Mouse (Mus musculus): ENCODE measurements around the gene Gm43720. TPM values are rescaled to one million over a fixed set of nuclear protein-coding genes. Genes with fewer than 3 reads are reported as not detected.
A peak's percentile ranks its signal among the peaks of the same experiment; 100 is the strongest.

Gene Gm43720
- polyA plus RNA-seq, 2 experiments: 0.01 TPM; not detected in 1

- ATAC-seq (ENCODE audit: insufficient read depth) (no peak), DNase-seq (ENCODE audit: low read depth in 3 of 3, low spot score in 3 of 3) (no peak)
- no peaks in the 10 kb centered on the region for H3K36me3 ChIP-seq (replicated peaks; ENCODE audit: control insufficient read depth, insufficient read depth, low read depth)
- TF ChIP-seq EP300 (IDR thresholded peaks at IDR 0.05; ENCODE audit: low read depth) (no peak), CTCF (IDR thresholded peaks at IDR 0.05; ENCODE audit: low read depth) (no peak)
- H3K4me1 ChIP-seq (replicated peaks; ENCODE audit: control insufficient read depth in 2 of 2, insufficient read depth in 2 of 2, low read length in 1 of 2): peaks cover 0 to 6% of the 10 kb centered on the region in 2 experiments; a peak in 3 of 4 replicates
- 51% methylated on average over 4 of the region's 4 CpGs for WGBS (ENCODE audit: insufficient replicate concordance)
- H3K27me3 ChIP-seq (ENCODE audit: control insufficient read depth, insufficient read depth, low read length): peaks cover 17% of the 10 kb centered on the region
- H3K4me3 ChIP-seq (ENCODE audit: insufficient read depth in 1 of 2, low read depth in 2 of 2, low read length in 2 of 2): no peak overlapping the region
- H3K9ac ChIP-seq (replicated peaks): no peak overlapping the region
- no peak overlapping the region for H3K4me2 ChIP-seq (ENCODE audit: low read depth)
- no peak overlapping the region for H3K27ac ChIP-seq
- no peaks in the 10 kb centered on the region for H3K9me3 ChIP-seq (ENCODE audit: control insufficient read depth, low read length)
Observed at GRCm38 (mm10) chr5:138268980-138269379, 10.8 kb downstream of the Gm43720 start.

DNA sequence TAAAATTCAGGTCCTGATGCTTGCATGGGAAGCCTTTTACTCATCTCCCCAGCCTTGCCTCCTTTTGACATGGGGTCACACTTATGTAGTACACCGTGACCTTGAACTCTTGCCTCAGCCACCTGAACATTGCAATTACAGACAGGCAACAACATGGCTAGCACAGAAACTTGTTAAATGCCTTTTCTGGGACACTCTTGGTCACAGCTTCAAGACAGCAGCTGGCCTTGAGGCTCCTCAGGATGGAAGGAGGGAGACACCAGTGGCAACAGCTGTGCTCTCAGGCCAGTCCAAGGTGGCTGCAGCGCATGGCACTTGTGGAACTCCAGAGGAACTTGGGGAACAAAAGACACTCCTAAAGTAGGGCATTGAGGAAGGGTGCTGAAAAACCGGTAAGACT lies 12.6 kb downstream of the Gm43720 start:
- Histone ChIP-seq H3K9ac (replicated peaks) (no peak overlapping the region), H3K4me1 (replicated peaks; ENCODE audit: control insufficient read depth in 2 of 2, insufficient read depth in 2 of 2, low read length in 1 of 2) (peaks cover 0 to 16% of the 10 kb centered on the region in 2 experiments; a peak in 3 of 4 replicates), H3K27ac (no peak overlapping the region), H3K9me3 (ENCODE audit: control insufficient read depth, low read length) (no peaks in the 10 kb centered on the region), H3K27me3 (ENCODE audit: control insufficient read depth, insufficient read depth, low read length) (peaks cover 1% of the 10 kb centered on the region; the same call in 1 of the 2 replicates), H3K4me3 (ENCODE audit: insufficient read depth in 1 of 2, low read depth in 2 of 2, low read length in 2 of 2) (no peak overlapping the region), H3K36me3 (replicated peaks; ENCODE audit: control insufficient read depth, insufficient read depth, low read depth) (no peaks in the 10 kb centered on the region; the same call in 1 of the 2 replicates), H3K4me2 (ENCODE audit: low read depth) (no peak overlapping the region)
- DNase-seq (ENCODE audit: low read depth in 3 of 3, low spot score in 3 of 3) (no peak), ATAC-seq (ENCODE audit: insufficient read depth) (no peak)
- 78% methylated on average over 3 of the region's 3 CpGs for WGBS (ENCODE audit: insufficient replicate concordance)
- TF ChIP-seq CTCF (IDR thresholded peaks at IDR 0.05; ENCODE audit: low read depth) (no peak), EP300 (IDR thresholded peaks at IDR 0.05; ENCODE audit: low read depth) (no peak)

DNA sequence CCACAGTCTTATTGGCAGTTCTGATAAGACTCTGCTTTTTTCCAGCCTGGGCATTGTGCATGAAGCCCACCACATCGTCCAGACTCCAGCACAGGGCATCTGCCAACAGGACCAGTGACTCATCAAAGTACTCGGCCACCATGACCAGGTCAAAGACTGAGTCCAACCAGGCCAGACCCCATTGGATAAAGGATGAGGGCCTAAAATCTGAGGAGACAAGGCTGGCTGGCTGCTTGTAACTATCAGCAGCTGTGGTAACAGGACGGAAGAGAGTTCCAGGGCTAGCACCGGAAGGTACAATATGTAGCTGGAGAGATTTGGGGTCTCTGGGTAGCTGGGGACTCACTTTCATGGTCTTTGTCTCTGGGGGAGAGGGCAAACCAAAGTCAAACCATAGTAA lies 14.0 kb downstream of the Gm43720 start:
- Histone ChIP-seq H3K27me3 (ENCODE audit: control insufficient read depth, insufficient read depth, low read length) (no peaks in the 10 kb centered on the region; the same call in 1 of the 2 replicates), H3K9ac (replicated peaks) (no peak overlapping the region), H3K4me2 (ENCODE audit: low read depth) (no peak overlapping the region), H3K4me3 (ENCODE audit: insufficient read depth in 1 of 2, low read depth in 2 of 2, low read length in 2 of 2) (no peak overlapping the region), H3K4me1 (replicated peaks; ENCODE audit: control insufficient read depth in 2 of 2, insufficient read depth in 2 of 2, low read length in 1 of 2) (peaks cover 2 to 25% of the 10 kb centered on the region in 2 experiments), H3K36me3 (replicated peaks; ENCODE audit: control insufficient read depth, insufficient read depth, low read depth) (no peaks in the 10 kb centered on the region; the same call in 1 of the 2 replicates), H3K9me3 (ENCODE audit: control insufficient read depth, low read length) (no peaks in the 10 kb centered on the region), H3K27ac (no peak overlapping the region)
- ATAC-seq (ENCODE audit: insufficient read depth) (no peak), DNase-seq (ENCODE audit: low read depth in 3 of 3, low spot score in 3 of 3) (no peak)
- WGBS (ENCODE audit: insufficient replicate concordance): 76% methylated on average over 4 of the region's 4 CpGs
- no peak for TF ChIP-seq CTCF (IDR thresholded peaks at IDR 0.05; ENCODE audit: low read depth)
- no peak for TF ChIP-seq EP300 (IDR thresholded peaks at IDR 0.05; ENCODE audit: low read depth)

GRCm38 (mm10) chr5:138264207-138264578 lies 15.6 kb downstream of the Gm43720 start:
- H3K4me3 ChIP-seq (ENCODE audit: insufficient read depth in 1 of 2, low read depth in 2 of 2, low read length in 2 of 2): peak overlapping the region; percentile 84 to 86
- 8% methylated on average over 6 of the region's 6 CpGs for WGBS (ENCODE audit: insufficient replicate concordance)
- H3K4me1 ChIP-seq (replicated peaks; ENCODE audit: control insufficient read depth in 2 of 2, insufficient read depth in 2 of 2, low read length in 1 of 2): peaks cover 7 to 36% of the 10 kb centered on the region in 2 experiments
- peak overlapping the region; percentile 93 for H3K9ac ChIP-seq (replicated peaks)
- no peak for DNase-seq (ENCODE audit: low read depth in 3 of 3, low spot score in 3 of 3)
- H3K9me3 ChIP-seq (ENCODE audit: control insufficient read depth, low read length): no peaks in the 10 kb centered on the region
- no peak for TF ChIP-seq EP300 (IDR thresholded peaks at IDR 0.05; ENCODE audit: low read depth)
- no peak for TF ChIP-seq CTCF (IDR thresholded peaks at IDR 0.05; ENCODE audit: low read depth)
- H3K4me2 ChIP-seq (ENCODE audit: low read depth): peak overlapping the region; percentile 89
- H3K27me3 ChIP-seq (ENCODE audit: control insufficient read depth, insufficient read depth, low read length): no peaks in the 10 kb centered on the region
- peaks cover 3% of the 10 kb centered on the region for H3K36me3 ChIP-seq (replicated peaks; ENCODE audit: control insufficient read depth, insufficient read depth, low read depth)
- no peak for ATAC-seq (ENCODE audit: insufficient read depth)
- H3K27ac ChIP-seq: no peak overlapping the region

DNA sequence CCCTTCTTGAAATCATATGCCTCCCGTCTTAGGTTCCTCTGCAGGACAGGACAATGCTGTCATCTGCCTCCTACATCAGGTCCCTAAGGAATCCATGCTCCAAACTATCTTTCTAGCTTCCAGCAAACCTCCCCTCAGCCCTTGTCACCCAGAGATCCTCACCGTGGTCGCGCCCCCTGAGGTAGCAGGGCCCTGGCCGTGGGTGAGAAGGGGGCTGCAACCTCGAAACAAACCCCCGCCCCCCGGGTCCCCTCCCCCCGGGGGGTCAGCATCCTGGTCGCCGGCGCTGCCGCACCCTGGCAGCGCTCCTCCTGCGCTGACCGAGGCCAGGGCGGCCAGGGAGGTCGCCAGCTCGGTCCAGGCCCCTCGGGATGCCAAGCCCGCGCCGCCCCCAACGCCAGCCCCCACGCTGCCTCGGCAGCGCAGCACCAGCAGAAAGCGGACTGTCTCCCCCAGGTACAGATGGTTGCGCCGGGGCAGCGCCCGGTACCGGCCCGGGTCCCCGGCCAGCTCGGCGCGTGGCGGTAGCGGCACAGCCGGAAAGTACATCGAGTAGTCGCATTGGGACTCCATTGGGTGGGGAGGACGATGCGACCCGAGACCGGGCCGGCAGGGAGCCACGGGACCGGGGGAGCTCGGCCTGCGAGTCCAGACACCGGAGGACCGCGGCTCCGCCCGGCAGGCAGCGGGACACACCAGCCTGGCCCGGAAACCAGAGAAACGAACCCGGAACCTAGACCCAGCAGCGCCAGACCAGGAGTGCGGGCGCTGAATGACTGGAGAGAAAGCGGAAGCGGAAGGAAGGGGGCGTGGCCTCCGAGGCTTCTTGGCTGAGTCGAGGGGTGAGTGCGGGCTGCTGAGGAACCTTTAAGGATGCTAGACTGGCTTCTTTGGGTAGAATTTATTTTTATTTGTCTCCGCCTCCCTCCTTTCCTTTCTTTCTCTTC lies 16.2 kb downstream of the Gm43720 start, which contains the start of gene BC037034:
Gene BC037034 (minus strand): TSS at position 774 of the 947 bp plus-strand sequence.
- 0 out of 2 replicates have a peak, but pooled peaks have one; percentile 14 for TF ChIP-seq EP300 (IDR thresholded peaks at IDR 0.05; ENCODE audit: low read depth)
- TF ChIP-seq CTCF (IDR thresholded peaks at IDR 0.05; ENCODE audit: low read depth): 0 out of 2 replicates have a peak, but pooled peaks have one; percentile 8
- DNase-seq (ENCODE audit: low read depth in 3 of 3, low spot score in 3 of 3) (peak; percentile 80 to 83 (median 80)), ATAC-seq (ENCODE audit: insufficient read depth) (peak; percentile 82)
- peak within 1 kb of the TSS; percentile 89 for H3K4me2 ChIP-seq (ENCODE audit: low read depth)
- H3K9me3 ChIP-seq (ENCODE audit: control insufficient read depth, low read length): no peaks in the 10 kb centered on the region
- peak within 1 kb of the TSS; percentile 84 to 86 for H3K4me3 ChIP-seq (ENCODE audit: insufficient read depth in 1 of 2, low read depth in 2 of 2, low read length in 2 of 2)
- peak within 1 kb of the TSS; percentile 30 for H3K27ac ChIP-seq
- H3K9ac ChIP-seq (replicated peaks): peak within 1 kb of the TSS; percentile 93
- peaks cover 8 to 38% of the 10 kb centered on the region in 2 experiments for H3K4me1 ChIP-seq (replicated peaks; ENCODE audit: control insufficient read depth in 2 of 2, insufficient read depth in 2 of 2, low read length in 1 of 2)
- WGBS (ENCODE audit: insufficient replicate concordance): 2% methylated on average over 71 of the region's 71 CpGs
- H3K36me3 ChIP-seq (replicated peaks; ENCODE audit: control insufficient read depth, insufficient read depth, low read depth): peaks cover 6% of the 10 kb centered on the region
- no peaks in the 10 kb centered on the region for H3K27me3 ChIP-seq (ENCODE audit: control insufficient read depth, insufficient read depth, low read length)
